In genomic region chr2:50179164-50179563, GRCm38 (mm10) we compare ENCODE assay signal across 24 mouse cellular contexts.
A peak's percentile ranks its signal among the peaks of the same experiment; 100 is the strongest.
DNase-seq lines count a peak whose midpoint lies in the region; ATAC-seq lines count a peak whose summit lies in the region.
"Had no signal": no experiment of that assay in that cellular context is flagged by ENCODE, and none has a peak within 500 bp of the region (broad histone marks: within the 10 kb centered on the region; RNA-seq: fewer than 3 reads in every experiment).

No protein-coding gene starts in this region.

- intact Hi-C loops in left cerebral cortex, postnatal 25 days (cut with DNase I): no loop called here
- intact Hi-C loops in heart, postnatal 25 days (cut with DNase I): no loop called here

- DNase-seq in frontal cortex, postnatal 36 days (ENCODE audit: low spot score in 2 of 2): no peak
- DNase-seq in left cerebral cortex, postnatal 25 days (ENCODE audit: low spot score in 2 of 2): peak; percentile 13 to 14
- no peak for DNase-seq in left cerebral cortex, adult 18-20 months (ENCODE audit: low spot score in 2 of 2)
- peak; percentile 30 to 76 for DNase-seq in layer of hippocampus, postnatal 14 days (ENCODE audit: low spot score in 2 of 2)
- no peak for DNase-seq in right cerebral cortex, adult 18-20 months
- no peak for DNase-seq in heart, postnatal 25 days (ENCODE audit: low spot score)
- DNase-seq: adrenal gland, postnatal 14 days; cerebellum, adult 8-10 months; cerebellum, postnatal 36 days; gastrocnemius, postnatal 10 days; heart, postnatal 14 days; kidney, adult 2 months; kidney, postnatal 36 days; left cerebral cortex, postnatal 4 days; liver, postnatal 0 days; lung, postnatal 36 days; spleen, adult 18-20 months; thymus, adult 18-20 months; thymus, postnatal 36 days had no signal

- peak; percentile 28; the same call in 1 of the 2 replicates for ATAC-seq in frontal cortex, adult (ENCODE audit: low TSS enrichment)
- ATAC-seq: CD4-positive, CD25-positive, alpha-beta regulatory T cell, adult 4 months; hindbrain, embryonic 16.5 days; liver, embryonic 12.5 days; liver, postnatal 0 days; midbrain, embryonic 16.5 days had no signal

Comparison
In these comparisons a context has a peak if more than half of its experiments do, and no peak if none do; other contexts are left out.
1. DNase-seq: peak in left cerebral cortex, postnatal 25 days (2 of 2) and layer of hippocampus, postnatal 14 days (2 of 2); none in frontal cortex, postnatal 36 days (0 of 2), left cerebral cortex, adult 18-20 months (0 of 2), right cerebral cortex, adult 18-20 months (single experiment) and heart, postnatal 25 days (single experiment).